Mouse (Mus musculus) T-cell, adult 66 days (primary cell): ENCODE measurements around the gene Izumo2. TPM values are rescaled to one million over a fixed set of nuclear protein-coding genes. Genes with fewer than 3 reads are reported as not detected.

Experiments used
- total RNA-seq, 2 experiments: library from RNA; stranded (reverse); gene quantifications; 3 replicates in 1 of 2; 4 replicates in 1 of 2; pipeline ENCODE4 v1.2.4; 2023

The Izumo2 gene
- not detected for total RNA-seq

GRCm38 (mm10) chr7:44708574-44708973 is at the start of gene Izumo2:
Gene Izumo2, plus strand, starts transcription at chr7:44708742.

GRCm38 (mm10) chr7:44670803-44671202 is 37.7 kb upstream of the Izumo2 start, which contains the start of gene Myh14:
Gene Myh14, minus strand, starts transcription at chr7:44670843.

DNA sequence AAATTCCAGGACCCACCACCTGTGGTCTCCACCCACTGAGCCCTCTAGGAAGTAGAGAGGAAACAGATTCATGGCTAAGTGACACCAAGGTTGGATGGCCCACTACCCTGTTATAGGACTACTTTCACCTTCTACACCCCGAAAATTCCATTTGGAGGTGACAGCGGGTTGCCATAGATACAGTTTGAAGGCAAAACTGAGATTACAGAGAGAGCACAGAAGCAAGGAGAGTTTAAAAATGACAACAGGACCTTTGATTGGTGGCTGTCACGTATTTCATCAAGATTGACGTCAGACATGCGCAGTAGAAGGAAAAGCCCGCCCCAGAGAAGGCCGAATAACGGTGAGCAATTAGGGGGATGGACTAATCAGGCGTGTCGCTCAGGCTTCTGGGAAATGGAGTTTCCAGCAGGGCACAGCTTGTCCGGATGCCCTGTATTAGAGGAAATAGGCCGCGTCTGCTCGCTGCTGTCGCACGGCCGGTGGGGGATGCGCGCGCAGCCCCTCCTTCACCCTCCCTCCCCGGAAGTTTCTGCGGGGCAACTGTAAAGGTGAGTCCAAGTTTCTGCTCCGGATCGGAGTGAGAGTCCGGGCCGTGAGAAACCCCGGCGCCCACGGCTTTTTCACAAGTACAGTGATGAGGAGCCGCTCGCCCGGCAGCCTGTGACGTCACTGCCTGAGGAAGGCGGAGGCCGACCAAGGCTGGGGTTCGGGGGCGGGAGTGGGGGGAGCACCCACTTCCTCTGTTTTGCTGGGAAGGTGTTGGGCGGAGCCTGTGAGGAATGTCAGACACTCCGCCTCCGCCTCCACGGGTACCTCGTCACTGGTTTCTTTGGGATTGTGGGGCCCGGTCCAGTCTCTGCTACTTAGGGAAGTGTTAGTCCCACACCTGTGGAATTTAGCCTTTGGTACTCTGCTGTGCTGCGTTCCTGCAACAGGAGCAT is 39.8 kb downstream of the Izumo2 start, which contains the start of gene Vrk3:
Vrk3 (plus strand) TSS at position 313 of the 944 bp plus-strand sequence.

DNA sequence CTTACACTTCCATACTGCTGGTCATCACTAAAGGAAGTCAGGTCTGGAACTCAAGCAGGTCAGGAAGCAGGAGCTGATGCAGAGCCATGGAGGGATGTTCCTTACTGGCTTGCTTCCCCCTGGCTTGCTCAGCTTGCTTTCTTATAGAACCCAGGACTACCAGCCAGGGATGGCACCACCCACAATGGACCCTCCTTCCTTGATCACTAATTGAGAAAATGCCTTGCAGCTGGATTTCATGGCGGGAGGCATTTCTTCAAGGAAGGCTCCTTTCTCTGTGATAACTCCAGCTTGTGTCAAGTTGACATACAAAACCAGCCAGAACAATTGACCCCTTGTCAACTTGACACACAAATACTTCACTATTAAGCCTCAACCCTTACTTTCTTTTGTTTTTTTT is 42.4 kb downstream of the Izumo2 start, which contains the start of gene Zfp473:
Zfp473 (minus strand) TSS at position 101 of the 400 bp plus-strand sequence.

Other genes starting within 250 kb of the Izumo2 start
- not detected for gene Aspdh, start 243.4 kb upstream of the Izumo2 start, total RNA-seq
- 10 to 100 TPM; 46.2 to 57.4 TPM for gene Josd2, start 240.8 kb upstream of the Izumo2 start, total RNA-seq
- 10 to 100 TPM; 89.9 to 94.2 TPM for gene Emc10, start 212.2 kb upstream of the Izumo2 start, total RNA-seq
- 1 to 10 TPM; 5.4 to 6.4 TPM for gene Fam71e1, start 212.2 kb upstream of the Izumo2 start, total RNA-seq
- gene Mybpc2, start 184.1 kb upstream of the Izumo2 start, total RNA-seq, result not detected
- gene Spib, start 176.7 kb upstream of the Izumo2 start, total RNA-seq, result 1 to 10 TPM in 1 of 2 experiments, under 1 TPM in 1; 0.86 to 4.0 TPM
- 10 to 100 TPM; 45.0 to 65.0 TPM for gene Pold1, start 159.9 kb upstream of the Izumo2 start, total RNA-seq
- 100 to 1,000 TPM; 285 to 303 TPM for gene Nr1h2, start 154.8 kb upstream of the Izumo2 start, total RNA-seq
- gene Napsa, start 136.4 kb upstream of the Izumo2 start, total RNA-seq, result 1 to 10 TPM; 1.6 to 5.3 TPM
- gene Kcnc3, start 118.1 kb upstream of the Izumo2 start, total RNA-seq, result under 1 TPM; 0.24 to 0.47 TPM
- gene Myh14, start 37.9 kb upstream of the Izumo2 start, total RNA-seq, result under 1 TPM in 1 of 2 experiments, not detected in 1; 0.18 TPM
- 10 to 100 TPM; 99.4 to 99.8 TPM for gene Vrk3, start 39.7 kb downstream of the Izumo2 start, total RNA-seq
- under 1 TPM; 0.93 to 0.98 TPM for gene Zfp473, start 42.3 kb downstream of the Izumo2 start, total RNA-seq
- gene Nup62, start 107.3 kb downstream of the Izumo2 start, total RNA-seq, result 10 to 100 TPM; 42.6 to 50.5 TPM
- 1 to 10 TPM; 1.4 to 1.9 TPM for gene Il4i1, start 107.6 kb downstream of the Izumo2 start, total RNA-seq
- gene Atf5, start 107.9 kb downstream of the Izumo2 start, total RNA-seq, result 1 to 10 TPM; 4.9 to 5.0 TPM
- 10 to 100 TPM; 37.4 to 39.4 TPM for gene Akt1s1, start 140.2 kb downstream of the Izumo2 start, total RNA-seq
- 100 to 1,000 TPM in 1 of 2 experiments, 10 to 100 TPM in 1; 89.9 to 108 TPM for gene Tbc1d17, start 140.3 kb downstream of the Izumo2 start, total RNA-seq
- gene Pnkp, start 148.4 kb downstream of the Izumo2 start, total RNA-seq, result 10 to 100 TPM; 54.4 to 59.2 TPM
- 10 to 100 TPM; 24.2 to 25.2 TPM for gene Ptov1, start 161.0 kb downstream of the Izumo2 start, total RNA-seq
- 10 to 100 TPM; 67.2 to 73.6 TPM for gene Med25, start 184.0 kb downstream of the Izumo2 start, total RNA-seq
- 10 to 100 TPM; 23.6 to 24.2 TPM for gene Fuz, start 187.3 kb downstream of the Izumo2 start, total RNA-seq
- gene Ap2a1, start 220.8 kb downstream of the Izumo2 start, total RNA-seq, result 10 to 100 TPM; 80.0 to 86.8 TPM
- not detected for gene Tsks, start 234.5 kb downstream of the Izumo2 start, total RNA-seq